Mouse (Mus musculus) thymus, adult 2 months (tissue): ENCODE measurements around the gene Gpr107.

ENCODE experiments used
- CTCF ChIP-seq: fragments of 200-500 bp; IDR thresholded peaks from 2 replicates; pipeline ENCODE4 v1.5.1; 2012; ENCODE audit warnings: mild to moderate bottlenecking, control low read depth, low read length, moderate library complexity, borderline replicate concordance; ENCODE audit not compliant: control insufficient read depth, poor library complexity, insufficient read depth; ENCODE audit errors: extremely low read depth
- POLR2A ChIP-seq: fragments of 200-500 bp; IDR thresholded peaks from 2 replicates; pipeline ENCODE4 v1.6.1; 2012; ENCODE audit warnings: mild to moderate bottlenecking, low read length, control low read depth, moderate library complexity; ENCODE audit not compliant: control insufficient read depth, poor library complexity, insufficient read depth; ENCODE audit errors: extremely low read depth

- TF ChIP-seq POLR2A (no peak), CTCF (no peak)
Observed at GRCm38 (mm10) chr2:31200051-31200450, 47.9 kb downstream of the Gpr107 start.
